Mouse (Mus musculus) frontal cortex, postnatal 14 days (tissue): ENCODE data around the gene Rph3al.

Source experiments
- DNase-seq, 2 experiments: peaks; one replicate each; pipeline ENCODE4 v3.0.0; 2022; ENCODE audit warnings: low spot score in 2 of 2

Gene Rph3al

DNA sequence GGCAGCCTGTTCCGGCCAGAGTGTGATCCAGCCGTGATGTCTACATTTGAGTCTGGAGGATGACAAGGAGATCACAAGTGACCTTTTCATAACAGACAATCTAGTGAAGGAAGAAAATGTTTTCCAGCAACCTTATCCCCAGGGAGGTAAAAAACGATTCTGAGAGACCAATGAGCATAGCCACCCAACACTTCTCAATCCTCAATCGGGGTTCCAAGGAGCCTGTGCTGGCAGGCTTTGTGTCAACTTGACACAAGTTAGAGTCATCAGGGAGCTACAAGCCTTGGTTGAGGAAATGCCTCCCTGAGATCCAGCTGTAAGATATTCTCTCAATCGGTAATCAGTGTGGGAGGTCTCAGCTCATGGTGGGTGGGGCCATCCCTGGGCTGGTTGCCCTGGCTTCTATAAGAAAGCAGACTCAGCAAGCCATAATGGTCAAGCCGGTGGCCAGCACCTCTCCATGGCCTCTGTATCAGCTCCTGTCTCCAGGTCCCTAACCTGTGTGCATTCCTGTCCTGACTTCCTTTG, at the start of gene Rph3al:
Gene Rph3al, minus strand, starts transcription at position 51 of the 528 bp plus-strand sequence.
- no peak for DNase-seq

GRCm38 (mm10) chr11:75985948-75986347, 47.7 kb upstream of the Rph3al start:
- DNase-seq, result no peak

DNA sequence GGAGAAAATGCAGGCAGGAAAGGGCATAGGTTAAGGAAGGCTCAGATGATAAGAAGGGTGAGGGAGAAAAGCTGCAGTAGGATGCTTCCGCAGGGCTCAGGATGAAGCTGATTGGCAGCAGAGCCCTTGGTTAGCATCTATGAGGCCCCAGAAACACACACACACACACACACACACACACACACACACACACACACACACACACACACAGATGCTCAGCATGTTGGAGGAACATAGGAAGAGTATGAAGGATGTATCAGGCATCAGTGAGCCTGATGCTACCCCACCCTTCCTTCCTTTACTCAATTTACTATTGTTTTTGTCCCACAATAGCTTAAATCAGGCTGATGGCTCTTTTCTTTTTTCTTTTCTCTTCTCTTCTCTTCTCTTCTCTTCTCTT, 46.4 kb upstream of the Rph3al start:
- DNase-seq, result no peak

- no peak for DNase-seq
Observed at GRCm38 (mm10) chr11:75983194-75983593, 45.0 kb upstream of the Rph3al start.

DNA sequence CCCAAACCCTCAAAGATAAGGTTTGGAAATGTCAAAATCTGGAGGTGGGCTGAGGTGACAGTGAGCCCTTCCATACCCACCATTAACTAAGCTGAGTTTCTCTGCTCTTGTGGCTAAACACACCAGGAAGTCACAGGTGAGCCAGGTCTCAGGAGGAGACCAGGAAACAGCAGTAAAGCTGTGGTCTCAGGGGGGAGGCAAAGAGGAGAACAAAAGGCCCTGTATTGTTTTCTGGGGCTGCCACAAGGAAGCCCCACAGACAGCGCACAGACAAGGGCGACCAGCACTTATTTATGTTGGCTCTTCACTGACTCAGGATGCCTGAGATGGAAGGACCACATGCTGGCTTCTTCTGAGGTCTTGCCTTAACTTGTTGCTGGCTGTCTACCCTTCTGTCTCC, 42.2 kb upstream of the Rph3al start:
- DNase-seq, result no peak

- no peak for DNase-seq
Observed at GRCm38 (mm10) chr11:75978051-75978450, 39.8 kb upstream of the Rph3al start.

GRCm38 (mm10) chr11:75976748-75977147, 38.5 kb upstream of the Rph3al start:
- no peak for DNase-seq

GRCm38 (mm10) chr11:75973988-75974387, 35.8 kb upstream of the Rph3al start:
- DNase-seq, result no peak

- DNase-seq, result no peak
Observed at GRCm38 (mm10) chr11:75972916-75973567, 34.8 kb upstream of the Rph3al start.

- DNase-seq, result no peak
Observed at GRCm38 (mm10) chr11:75972188-75972587, 34.0 kb upstream of the Rph3al start.

GRCm38 (mm10) chr11:75970629-75971028, 32.4 kb upstream of the Rph3al start:
- no peak for DNase-seq

DNA sequence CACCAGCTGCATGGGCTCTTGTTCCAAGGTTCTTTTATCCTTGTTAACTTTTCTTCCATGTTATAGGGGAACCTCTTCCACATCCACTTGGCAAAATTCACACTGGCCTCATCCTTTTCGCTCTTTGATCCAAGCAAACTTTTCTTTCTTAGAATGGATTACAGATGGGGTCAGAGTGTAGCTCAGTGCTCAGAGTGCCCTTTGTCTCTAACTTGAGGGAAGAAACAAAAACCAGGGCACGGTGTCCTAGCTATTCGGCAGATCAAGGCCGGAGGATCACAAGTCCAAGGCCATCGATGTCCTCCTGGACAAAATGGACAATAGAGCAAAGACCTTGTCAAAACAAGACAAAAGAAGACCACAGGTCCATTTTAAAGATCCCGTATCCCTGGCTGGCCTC, 30.5 kb upstream of the Rph3al start:
- no peak for DNase-seq

DNA sequence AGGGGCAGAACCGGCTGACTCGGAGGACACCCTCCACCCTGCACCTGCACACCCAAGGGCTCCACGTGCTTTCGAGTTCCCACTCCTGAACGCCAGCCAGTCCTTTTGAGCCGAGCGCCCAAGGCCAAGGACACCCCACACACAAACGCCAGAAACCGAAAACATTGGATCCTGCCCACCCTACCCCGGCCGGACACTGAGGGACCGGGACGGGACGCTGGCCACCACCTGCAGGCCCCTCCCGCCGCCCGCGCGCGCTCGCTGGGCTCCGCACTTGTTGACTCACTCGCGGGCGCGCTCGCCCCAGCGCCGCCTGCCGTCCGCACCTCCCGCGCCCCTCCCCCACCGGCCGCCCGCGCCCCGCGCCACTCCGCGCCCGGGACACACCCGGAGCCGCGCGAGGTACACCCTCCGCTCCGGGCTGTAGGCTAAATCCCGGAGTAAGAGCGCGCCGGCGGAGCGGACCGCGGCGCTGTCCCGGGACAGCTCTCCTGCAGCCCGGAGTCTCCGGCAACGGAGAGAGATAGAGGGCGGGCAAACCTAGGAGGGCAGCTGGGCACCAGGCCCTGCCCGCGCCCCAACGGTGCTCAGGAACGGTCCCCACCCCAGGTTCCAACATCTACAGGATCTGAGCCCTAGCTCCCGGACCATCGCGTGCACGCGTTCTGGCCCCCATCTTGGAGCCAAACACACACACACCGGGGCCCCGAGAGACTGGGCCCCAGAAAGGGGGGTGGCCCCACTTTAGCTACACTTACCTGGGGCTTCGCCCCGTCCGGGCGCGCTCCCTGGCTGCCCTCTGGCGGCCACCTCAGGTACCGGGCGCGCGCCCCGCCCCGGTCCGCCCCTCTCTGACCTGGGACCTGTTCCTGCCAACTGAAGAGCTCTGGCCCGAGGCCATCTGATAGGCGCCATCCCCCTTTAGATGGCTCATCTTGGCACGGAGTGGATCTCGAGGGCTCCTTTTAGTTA, 28.5 kb upstream of the Rph3al start:
- peak; percentile 17 to 35 for DNase-seq

DNA sequence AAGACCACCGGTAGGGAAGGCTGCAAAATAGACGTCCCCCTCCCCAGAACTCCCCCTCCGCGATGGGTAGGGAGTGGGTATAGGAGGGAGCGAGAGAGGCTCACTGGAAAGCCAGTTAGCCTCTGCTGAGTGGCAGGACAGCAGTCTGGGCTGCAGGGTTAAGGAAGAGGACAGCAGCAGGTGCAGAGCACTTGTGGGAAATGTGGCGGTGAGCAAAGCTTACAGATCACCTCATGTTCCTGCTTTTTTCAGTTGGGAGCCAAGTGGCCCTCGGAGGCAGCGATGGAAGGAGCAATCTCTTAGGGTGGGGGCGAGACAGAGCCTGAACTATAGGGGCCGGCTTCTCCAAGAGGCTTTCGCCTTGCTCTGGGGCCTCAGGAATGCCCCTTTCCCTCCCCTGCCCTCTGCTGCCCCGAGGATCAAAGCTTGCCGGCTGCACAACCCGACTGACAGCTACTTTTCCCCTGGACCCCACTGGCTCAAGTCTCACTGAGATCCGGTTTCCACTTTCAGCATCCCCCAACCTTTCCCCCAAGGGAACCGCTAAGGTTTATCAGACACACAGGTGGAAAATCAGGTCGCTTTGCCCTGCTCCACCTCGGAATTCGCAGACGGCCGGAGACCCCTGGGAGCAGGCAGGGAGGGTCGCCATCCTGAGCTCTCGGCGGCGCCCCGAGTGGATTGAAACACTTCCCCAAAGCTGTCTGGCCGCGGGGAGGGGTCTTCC, 27.6 kb upstream of the Rph3al start:
- DNase-seq, result no peak

GRCm38 (mm10) chr11:75964476-75964730, 26.2 kb upstream of the Rph3al start:
- no peak for DNase-seq

DNA sequence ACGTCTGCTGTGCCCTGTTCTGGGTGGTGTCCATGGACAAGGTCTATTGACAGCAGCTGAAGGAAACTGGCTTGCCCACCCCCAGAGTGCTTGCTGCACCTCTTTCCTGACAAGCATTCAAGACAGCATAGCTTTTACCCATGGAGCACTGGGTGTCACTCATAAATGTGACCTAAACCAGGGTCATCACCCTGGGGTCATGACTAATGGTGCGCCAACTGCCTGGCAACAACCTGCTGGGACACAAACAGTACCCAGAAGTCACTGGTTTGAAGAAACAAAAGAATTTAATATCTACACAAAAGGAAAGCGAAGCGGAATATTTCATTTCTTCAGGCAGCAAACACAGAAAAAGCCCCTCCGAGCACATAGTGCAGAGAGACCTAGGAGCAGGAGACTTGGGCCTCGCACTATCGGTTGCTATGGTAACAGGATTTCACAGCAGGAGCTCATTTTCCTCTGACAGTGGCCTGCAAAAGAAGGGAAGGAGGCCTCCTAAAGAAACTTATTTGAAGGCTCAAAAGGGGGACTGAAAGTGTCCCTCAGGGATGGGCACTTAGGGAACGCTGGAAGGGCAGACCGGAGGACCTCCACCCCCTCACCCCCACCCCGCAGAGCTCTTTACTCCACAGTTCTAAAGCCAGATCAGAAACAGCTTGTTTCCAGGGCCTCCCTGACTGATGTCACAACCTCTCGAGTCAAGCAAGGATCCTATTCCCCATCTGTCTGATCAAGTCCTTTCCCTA, 25.7 kb upstream of the Rph3al start:
- DNase-seq, result no peak

GRCm38 (mm10) chr11:75961782-75962181, 23.6 kb upstream of the Rph3al start:
- no peak for DNase-seq

DNA sequence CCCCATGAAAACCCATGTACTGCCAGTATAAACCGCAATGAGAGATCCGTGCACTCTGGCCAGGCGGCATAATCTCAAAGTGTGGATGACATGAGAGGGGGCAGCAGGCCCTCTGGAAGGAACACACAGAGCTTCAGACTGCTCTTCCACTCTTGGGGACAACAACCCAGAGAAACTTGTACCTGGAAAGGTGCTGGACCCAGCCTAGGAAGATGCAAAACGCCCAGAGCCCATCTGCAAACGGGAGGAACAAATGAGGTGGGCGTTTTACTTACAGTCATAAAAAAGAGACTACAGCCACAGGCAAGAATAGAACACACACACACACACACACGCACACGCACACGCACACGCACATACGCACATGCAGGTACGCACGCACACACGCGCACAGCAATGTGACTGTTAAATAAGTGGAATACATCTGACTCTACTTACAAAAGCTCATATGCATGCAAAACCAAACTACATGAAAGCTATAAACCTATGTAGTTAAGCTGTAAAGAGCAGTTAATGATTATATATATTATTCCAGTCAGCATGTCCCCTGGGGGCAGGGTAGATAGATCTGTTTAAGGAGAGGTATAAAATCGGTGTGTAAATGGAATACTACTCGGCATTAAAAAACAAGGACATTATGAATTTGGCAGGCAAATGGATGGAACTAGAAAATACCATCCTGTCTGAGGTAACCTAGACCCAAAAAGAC, 19.0 kb upstream of the Rph3al start:
- DNase-seq, result no peak

- DNase-seq, result no peak
Observed at GRCm38 (mm10) chr11:75956651-75957050, 18.4 kb upstream of the Rph3al start.

- no peak for DNase-seq
Observed at GRCm38 (mm10) chr11:75954896-75955295, 16.7 kb upstream of the Rph3al start.

DNA sequence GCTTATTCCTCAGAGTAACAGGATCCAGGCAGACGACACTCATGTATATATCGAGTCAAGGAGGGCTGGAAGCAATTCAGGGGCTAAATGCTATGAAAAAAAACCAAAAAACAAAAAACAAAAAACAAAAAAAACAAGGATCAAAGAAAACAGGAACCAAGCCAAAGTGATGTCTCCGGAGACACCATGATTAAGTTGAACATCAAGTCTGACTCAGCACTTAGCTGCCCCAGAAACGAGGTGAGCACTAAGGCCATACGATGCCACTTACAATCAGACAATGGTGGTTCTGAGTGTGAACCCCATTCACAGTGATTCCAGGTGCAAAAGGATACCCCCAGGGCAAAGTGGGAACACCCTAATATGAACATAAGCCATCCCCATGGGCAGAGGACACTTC, 13.7 kb upstream of the Rph3al start:
- no peak for DNase-seq
